Comparison of ENCODE assay signal across 27 mouse cellular contexts in genomic region chr16:48923724-48924123, GRCm38 (mm10). TPM values are rescaled to one million over a fixed set of nuclear protein-coding genes. Genes with fewer than 3 reads are reported as not detected.
DNase-seq lines count a peak whose midpoint lies in the region; ATAC-seq and TF ChIP-seq lines count a peak whose summit lies in the region.
"Had no signal": no experiment of that assay in that cellular context is flagged by ENCODE, and none has a peak within 500 bp of the region (broad histone marks: within the 10 kb centered on the region; RNA-seq: fewer than 3 reads in every experiment).

No protein-coding gene starts in this region.

- 38% methylated on average over 1 of the region's 1 CpGs for WGBS in liver, embryonic 13.5 days (ENCODE audit: insufficient replicate concordance)
- whole genome bisulfite sequencing in liver, embryonic 16.5 days (ENCODE audit: insufficient replicate concordance) = 20% methylated on average over 1 of the region's 1 CpGs

- DNase-seq in 416B (ENCODE audit: low read depth) (peak; percentile 16), G1E (ENCODE audit: low spot score) (peak; percentile 19)
- DNase-seq in liver, embryonic 13.5 days = peak; percentile 3
- DNase-seq in spleen, postnatal 36 days (ENCODE audit: low spot score in 2 of 2) = no peak
- DNase-seq in adrenal gland, postnatal 36 days = no peak
- DNase-seq in heart, postnatal 36 days = no peak
- DNase-seq in layer of hippocampus, adult 11-12 months (ENCODE audit: low spot score) = no peak
- DNase-seq: adrenal gland, adult 2 months; adrenal gland, postnatal 25 days; cerebellum, adult 11 months; cerebellum, adult 2 months; cerebellum, adult 9-11 months; cerebellum, postnatal 25 days; gastrocnemius, postnatal 25 days; heart, adult 2 months had no signal

- intact Hi-C loops in heart, postnatal 36 days (cut with DNase I) = no loop called here

- peaks cover 21% of the 10 kb centered on the region for H3K36me3 ChIP-seq in G1E (replicated peaks)
- peaks cover 18% of the 10 kb centered on the region for H3K36me3 ChIP-seq in liver, embryonic 13.5 days
- H3K36me3 ChIP-seq in liver, embryonic 16.5 days (ENCODE audit: control insufficient read depth, insufficient read depth) = peaks cover 3% of the 10 kb centered on the region; the same call in 1 of the 2 replicates

- H3K9ac ChIP-seq in liver, embryonic 13.5 days = no peak overlapping the region
- H3K9ac ChIP-seq in liver, embryonic 16.5 days (ENCODE audit: low read depth, low read length) = no peak overlapping the region
- H3K9ac ChIP-seq: embryonic facial prominence, embryonic 12.5 days; embryonic facial prominence, embryonic 15.5 days; forebrain, embryonic 15.5 days; heart, embryonic 13.5 days; hindbrain, embryonic 13.5 days had no signal

- no peak for TF ChIP-seq CTCF in G1E (IDR thresholded peaks at IDR 0.05; ENCODE audit: low read depth, low read length)

- peaks cover 16% of the 10 kb centered on the region for H3K4me1 ChIP-seq in G1E (ENCODE audit: insufficient read depth, low read depth, low read length)
- peaks cover 4% of the 10 kb centered on the region for H3K4me1 ChIP-seq in liver, embryonic 13.5 days (replicated peaks)
- H3K4me1 ChIP-seq in liver, embryonic 16.5 days (ENCODE audit: control insufficient read depth, low read depth, low read length) = no peaks in the 10 kb centered on the region
- H3K4me1 ChIP-seq: embryonic facial prominence, embryonic 12.5 days; embryonic facial prominence, embryonic 15.5 days; forebrain, embryonic 15.5 days; heart, embryonic 10.5 days; heart, embryonic 13.5 days; hindbrain, embryonic 10.5 days; hindbrain, embryonic 13.5 days had no signal

- H3K4me2 ChIP-seq in liver, embryonic 13.5 days = no peak overlapping the region
- H3K4me2 ChIP-seq in liver, embryonic 16.5 days (ENCODE audit: low read depth, low read length) = no peak overlapping the region
- H3K4me2 ChIP-seq: embryonic facial prominence, embryonic 12.5 days; embryonic facial prominence, embryonic 15.5 days; forebrain, embryonic 15.5 days; heart, embryonic 13.5 days; hindbrain, embryonic 13.5 days had no signal

- peak; percentile 99 for ATAC-seq in G1E (ENCODE audit: extremely low read depth, insufficient number of reproducible peaks, low FRiP score, poor library complexity, severe bottlenecking)
- peak; percentile 76 for ATAC-seq in liver, embryonic 13.5 days (ENCODE audit: low read depth)
- ATAC-seq in liver, embryonic 16.5 days (ENCODE audit: low read depth) = peak; percentile 75
- ATAC-seq: forebrain, embryonic 15.5 days; hindbrain, embryonic 16.5 days had no signal

- no peak overlapping the region for H3K27ac ChIP-seq in liver, embryonic 13.5 days
- no peak overlapping the region for H3K27ac ChIP-seq in liver, embryonic 16.5 days (ENCODE audit: low read length)
- H3K27ac ChIP-seq: embryonic facial prominence, embryonic 12.5 days; embryonic facial prominence, embryonic 15.5 days; forebrain, embryonic 15.5 days; heart, adult 2 months; heart, embryonic 10.5 days; heart, embryonic 13.5 days; hindbrain, embryonic 10.5 days; hindbrain, embryonic 13.5 days had no signal

- no peaks in the 10 kb centered on the region for H3K9me3 ChIP-seq in G1E (replicated peaks)
- H3K9me3 ChIP-seq in liver, embryonic 13.5 days (replicated peaks) = no peaks in the 10 kb centered on the region
- H3K9me3 ChIP-seq in liver, embryonic 16.5 days (replicated peaks; ENCODE audit: control insufficient read depth, low read length) = no peaks in the 10 kb centered on the region
- H3K9me3 ChIP-seq: embryonic facial prominence, embryonic 12.5 days; embryonic facial prominence, embryonic 15.5 days; forebrain, embryonic 15.5 days; heart, embryonic 10.5 days; heart, embryonic 13.5 days; hindbrain, embryonic 10.5 days; hindbrain, embryonic 13.5 days had no signal

- H3K4me3 ChIP-seq in G1E (ENCODE audit: low read depth, low read length) = no peak overlapping the region
- H3K4me3 ChIP-seq in liver, embryonic 13.5 days (replicated peaks) = no peak overlapping the region
- H3K4me3 ChIP-seq in liver, embryonic 16.5 days (ENCODE audit: low read depth, low read length) = no peak overlapping the region
- H3K4me3 ChIP-seq: embryonic facial prominence, embryonic 12.5 days; embryonic facial prominence, embryonic 15.5 days; forebrain, embryonic 15.5 days; heart, adult 2 months; heart, embryonic 10.5 days; heart, embryonic 13.5 days; hindbrain, embryonic 10.5 days; hindbrain, embryonic 13.5 days had no signal

- no peaks in the 10 kb centered on the region for H3K27me3 ChIP-seq in G1E (ENCODE audit: insufficient read depth, low read length)
- H3K27me3 ChIP-seq in liver, embryonic 13.5 days = no peaks in the 10 kb centered on the region
- H3K27me3 ChIP-seq in liver, embryonic 16.5 days (ENCODE audit: control insufficient read depth, insufficient read depth, low read depth, low read length) = no peaks in the 10 kb centered on the region
- H3K27me3 ChIP-seq: embryonic facial prominence, embryonic 12.5 days; embryonic facial prominence, embryonic 15.5 days; forebrain, embryonic 15.5 days; heart, embryonic 13.5 days; hindbrain, embryonic 13.5 days had no signal

RNA-seq across cellular contexts. Expression of gene Retnlg, which starts 51.3 kb away (rescaled TPM):
- total RNA-seq in G1E (2014; fragmentation: Nextera tagmentation) (not detected in 2 replicates), G1E (2017) (not detected in 2 replicates)
- not detected in 2 replicates for polyA plus RNA-seq in G1E (2012)
- polyA plus RNA-seq in liver, embryonic 13.5 days (2015; fragmentation: Nextera tagmentation; extraction: Ambion mirVana) = 3.4 and 3.9 TPM in 2 replicates
- 20.3 and 25.2 TPM in 2 replicates for polyA plus RNA-seq in liver, embryonic 16.5 days (2015; fragmentation: Nextera tagmentation; extraction: Ambion mirVana)
- total RNA-seq in adrenal gland, postnatal 36 days (2021) = under 1 TPM in 1 of 2 experiments, not detected in 1; 0.76 TPM
- 1 to 10 TPM in 1 of 2 experiments, not detected in 1; 2.0 TPM for total RNA-seq in heart, postnatal 36 days (2021)
- total RNA-seq: adrenal gland, postnatal 25 days; ES-E14; gastrocnemius, adult 8-10 months; gastrocnemius, postnatal 25 days had no signal
- polyA plus RNA-seq: adrenal gland, adult 2 months; forebrain, embryonic 11.5 days; heart, embryonic 10.5 days; heart, embryonic 13.5 days; hindbrain, embryonic 10.5 days had no signal

Comparison
In these comparisons a context has a peak if more than half of its experiments do, and no peak if none do; other contexts are left out.
1. DNase-seq: peak in 416B (single experiment), G1E (single experiment) and liver, embryonic 13.5 days (single experiment); none in spleen, postnatal 36 days (0 of 2), adrenal gland, postnatal 36 days (0 of 2), heart, postnatal 36 days (0 of 2) and layer of hippocampus, adult 11-12 months (single experiment).
2. Peak in every context shown above with its lines, with median percentiles within 50 percentile points of each other: ATAC-seq.